Mouse (Mus musculus) lung, adult 2 months (tissue): ENCODE measurements around the gene Plppr1.

Experiments
- CTCF ChIP-seq: fragments of 200-500 bp; IDR thresholded peaks from 2 replicates; pipeline ENCODE4 v1.5.1; 2011; ENCODE audit warnings: mild to moderate bottlenecking, low read length, control low read depth; ENCODE audit not compliant: insufficient read depth
- POLR2A ChIP-seq: fragments of 200-500 bp; IDR thresholded peaks from 2 replicates; pipeline ENCODE4 v1.6.1; 2011; ENCODE audit warnings: low read depth, mild to moderate bottlenecking, control low read depth, low read length, borderline replicate concordance; ENCODE audit errors: extremely low read depth

DNA sequence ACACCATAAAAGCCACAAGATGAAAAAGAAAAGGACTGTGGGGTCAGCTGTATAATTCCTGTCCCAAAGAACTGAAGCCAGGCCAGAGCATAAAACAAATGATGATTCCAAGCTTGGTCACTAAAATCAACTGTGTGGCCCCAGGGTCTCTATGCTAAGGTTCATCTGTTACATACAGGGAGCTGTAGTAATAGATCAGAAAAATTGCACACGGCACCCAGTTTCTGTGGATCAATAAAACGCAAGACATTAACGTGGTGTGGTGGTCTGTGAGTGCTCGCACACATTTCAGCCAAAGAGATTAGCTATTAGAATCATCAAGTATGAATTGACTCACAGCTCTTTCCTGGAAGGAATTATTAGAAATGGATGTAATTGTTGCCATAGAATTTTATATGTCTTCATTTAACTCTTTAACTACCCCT is 43.7 kb downstream of the Plppr1 start:
- TF ChIP-seq CTCF (no peak), POLR2A (no peak)
